Mouse (Mus musculus): ENCODE measurements around the gene Prnp. TPM values are rescaled to one million over a fixed set of nuclear protein-coding genes. Genes with fewer than 3 reads are reported as not detected.

The Prnp gene
- polyA plus RNA-seq, 1 experiment from 2014 or later, result 205 TPM

DNA sequence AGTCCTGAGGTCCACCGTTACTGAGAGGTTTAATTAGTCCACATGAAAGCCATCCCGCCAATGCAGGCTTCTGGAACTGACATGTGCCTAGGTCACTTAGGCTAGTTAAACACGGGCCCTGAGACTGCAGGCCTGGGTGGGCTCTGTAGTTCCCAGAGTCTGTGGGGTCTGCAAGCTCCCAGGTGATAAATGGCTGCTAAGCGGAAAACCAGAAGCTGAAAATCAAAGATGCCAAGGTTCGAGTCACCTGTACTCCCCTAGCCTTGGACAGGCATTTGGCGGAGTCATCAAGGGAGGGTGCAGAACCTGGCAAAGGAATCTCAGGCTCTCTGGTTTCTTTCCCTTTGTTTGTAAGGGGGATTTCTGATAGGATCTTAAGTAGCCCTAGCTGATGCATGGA is 31.8 kb downstream of the Prnp start:
- H3K36me3 ChIP-seq (ENCODE audit: control insufficient read depth, insufficient read depth), result peaks cover 12% of the 10 kb centered on the region
- no peaks in the 10 kb centered on the region for H3K27me3 ChIP-seq (replicated peaks; ENCODE audit: control insufficient read depth, insufficient read depth, low read length)
- no peaks in the 10 kb centered on the region for H3K9me3 ChIP-seq (ENCODE audit: control insufficient read depth, low read length)
- 72% methylated on average over 6 of the region's 6 CpGs for WGBS
- no peak overlapping the region for H3K4me3 ChIP-seq (replicated peaks; ENCODE audit: low read length)
- no peaks in the 10 kb centered on the region for H3K4me1 ChIP-seq (replicated peaks; ENCODE audit: control insufficient read depth, insufficient read depth, low read length)
- no peak for ATAC-seq
- no peak overlapping the region for H3K9ac ChIP-seq (replicated peaks; ENCODE audit: low read depth, low read length)
- no peak overlapping the region for H3K27ac ChIP-seq (ENCODE audit: low read length)
- no peak overlapping the region for H3K4me2 ChIP-seq (ENCODE audit: low read length)

DNA sequence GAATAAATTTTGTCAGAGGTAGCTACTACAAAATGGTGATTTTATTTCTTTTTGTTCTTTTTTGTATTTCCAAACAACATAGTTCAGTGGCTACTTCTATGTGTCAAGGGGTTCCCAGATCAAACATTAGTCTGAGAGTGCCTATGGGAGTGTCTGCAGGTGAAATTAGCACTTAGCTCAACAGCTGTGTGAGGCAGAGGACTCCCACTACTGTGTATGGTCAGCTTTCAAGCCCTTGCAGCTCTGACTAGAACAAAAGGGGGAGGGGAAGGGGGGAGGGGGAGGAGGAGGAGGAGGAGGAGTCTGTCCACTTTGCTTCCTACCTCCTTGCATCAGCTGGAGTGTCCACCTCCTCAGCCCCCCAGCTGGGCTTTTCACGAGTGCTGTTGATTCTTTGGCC is 34.6 kb downstream of the Prnp start:
- ATAC-seq, result no peak
- no peaks in the 10 kb centered on the region for H3K36me3 ChIP-seq (ENCODE audit: control insufficient read depth, insufficient read depth)
- no peak overlapping the region for H3K4me3 ChIP-seq (replicated peaks; ENCODE audit: low read length)
- no peaks in the 10 kb centered on the region for H3K27me3 ChIP-seq (replicated peaks; ENCODE audit: control insufficient read depth, insufficient read depth, low read length)
- H3K4me2 ChIP-seq (ENCODE audit: low read length), result no peak overlapping the region
- no peaks in the 10 kb centered on the region for H3K9me3 ChIP-seq (ENCODE audit: control insufficient read depth, low read length)
- no peak overlapping the region for H3K9ac ChIP-seq (replicated peaks; ENCODE audit: low read depth, low read length)
- H3K27ac ChIP-seq (ENCODE audit: low read length), result no peak overlapping the region
- H3K4me1 ChIP-seq (replicated peaks; ENCODE audit: control insufficient read depth, insufficient read depth, low read length), result no peaks in the 10 kb centered on the region
- 6% methylated on average over 1 of the region's 1 CpGs for WGBS

DNA sequence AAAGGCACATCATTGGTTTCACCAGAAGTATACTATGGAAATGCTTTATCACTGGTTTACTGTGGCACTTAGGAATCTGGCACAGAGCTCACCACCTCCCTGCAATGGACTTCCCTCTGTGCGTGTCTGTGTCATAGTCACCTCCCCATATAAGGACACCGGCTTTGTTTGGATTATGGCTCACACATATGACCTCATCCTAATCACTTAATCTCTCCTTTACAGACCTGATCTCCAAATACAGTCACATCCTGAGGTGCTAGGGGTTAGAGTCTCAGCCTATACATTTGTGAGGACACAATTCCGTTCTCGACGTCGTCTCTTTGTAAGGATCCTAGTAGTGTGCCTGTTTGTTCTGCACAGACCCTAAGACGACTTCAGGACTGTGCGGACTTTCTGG is 35.5 kb downstream of the Prnp start:
- Histone ChIP-seq H3K9ac (replicated peaks; ENCODE audit: low read depth, low read length) (no peak overlapping the region), H3K27me3 (replicated peaks; ENCODE audit: control insufficient read depth, insufficient read depth, low read length) (no peaks in the 10 kb centered on the region), H3K4me1 (replicated peaks; ENCODE audit: control insufficient read depth, insufficient read depth, low read length) (no peaks in the 10 kb centered on the region), H3K27ac (ENCODE audit: low read length) (no peak overlapping the region), H3K9me3 (ENCODE audit: control insufficient read depth, low read length) (no peaks in the 10 kb centered on the region), H3K4me3 (replicated peaks; ENCODE audit: low read length) (no peak overlapping the region), H3K4me2 (ENCODE audit: low read length) (no peak overlapping the region), H3K36me3 (ENCODE audit: control insufficient read depth, insufficient read depth) (no peaks in the 10 kb centered on the region)
- ATAC-seq, result no peak
- WGBS, result 83% methylated on average over 8 of the region's 8 CpGs

DNA sequence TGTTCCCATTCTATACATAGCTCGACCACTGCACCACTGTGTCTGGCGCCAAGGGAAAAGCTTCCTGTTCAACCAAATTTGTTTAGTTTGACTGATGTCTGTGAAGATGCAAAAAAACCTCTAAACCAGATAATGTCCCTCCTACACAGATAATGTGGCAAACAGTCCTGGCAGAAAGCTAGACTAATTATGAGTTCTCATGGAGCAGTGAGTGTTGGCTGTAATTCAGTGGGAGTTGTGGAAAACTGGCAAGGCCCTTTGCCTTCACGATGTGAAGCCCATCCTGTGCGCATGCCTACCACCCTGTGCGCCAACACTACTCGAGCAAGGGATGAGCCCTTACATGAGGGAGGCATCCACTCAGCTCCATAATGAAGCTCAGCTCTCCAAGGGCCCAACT is 36.0 kb downstream of the Prnp start:
- Histone ChIP-seq H3K36me3 (ENCODE audit: control insufficient read depth, insufficient read depth) (no peaks in the 10 kb centered on the region), H3K4me2 (ENCODE audit: low read length) (no peak overlapping the region), H3K9me3 (ENCODE audit: control insufficient read depth, low read length) (no peaks in the 10 kb centered on the region), H3K27ac (ENCODE audit: low read length) (no peak overlapping the region), H3K4me3 (replicated peaks; ENCODE audit: low read length) (no peak overlapping the region), H3K27me3 (replicated peaks; ENCODE audit: control insufficient read depth, insufficient read depth, low read length) (no peaks in the 10 kb centered on the region), H3K4me1 (replicated peaks; ENCODE audit: control insufficient read depth, insufficient read depth, low read length) (no peaks in the 10 kb centered on the region), H3K9ac (replicated peaks; ENCODE audit: low read depth, low read length) (no peak overlapping the region)
- WGBS, result 69% methylated on average over 6 of the region's 6 CpGs
- no peak for ATAC-seq

DNA sequence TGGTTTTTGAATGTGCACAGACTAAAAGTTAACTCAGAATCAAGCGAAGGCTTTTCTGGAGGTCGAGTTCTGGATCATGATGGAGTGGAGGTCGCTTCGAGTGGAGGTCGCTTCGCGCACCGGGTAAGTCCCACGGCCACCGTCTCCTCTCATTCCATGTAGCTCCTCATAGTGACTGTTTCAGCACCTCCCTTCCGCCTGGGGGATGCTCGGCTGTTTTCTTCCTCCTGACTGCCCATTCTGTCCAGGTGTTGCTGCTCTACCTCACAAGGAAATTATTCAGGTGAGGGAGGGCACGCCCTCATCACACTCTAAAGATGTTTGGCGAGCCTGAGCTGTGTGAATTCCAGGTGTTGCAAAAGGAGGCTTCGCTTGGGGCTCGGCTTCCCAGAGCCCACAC is 36.6 kb downstream of the Prnp start:
- no peaks in the 10 kb centered on the region for H3K4me1 ChIP-seq (replicated peaks; ENCODE audit: control insufficient read depth, insufficient read depth, low read length)
- no peaks in the 10 kb centered on the region for H3K27me3 ChIP-seq (replicated peaks; ENCODE audit: control insufficient read depth, insufficient read depth, low read length)
- no peak overlapping the region for H3K9ac ChIP-seq (replicated peaks; ENCODE audit: low read depth, low read length)
- H3K4me2 ChIP-seq (ENCODE audit: low read length), result no peak overlapping the region
- ATAC-seq, result no peak
- no peaks in the 10 kb centered on the region for H3K9me3 ChIP-seq (ENCODE audit: control insufficient read depth, low read length)
- no peak overlapping the region for H3K27ac ChIP-seq (ENCODE audit: low read length)
- H3K4me3 ChIP-seq (replicated peaks; ENCODE audit: low read length), result no peak overlapping the region
- 93% methylated on average over 16 of the region's 16 CpGs for WGBS
- no peaks in the 10 kb centered on the region for H3K36me3 ChIP-seq (ENCODE audit: control insufficient read depth, insufficient read depth)

DNA sequence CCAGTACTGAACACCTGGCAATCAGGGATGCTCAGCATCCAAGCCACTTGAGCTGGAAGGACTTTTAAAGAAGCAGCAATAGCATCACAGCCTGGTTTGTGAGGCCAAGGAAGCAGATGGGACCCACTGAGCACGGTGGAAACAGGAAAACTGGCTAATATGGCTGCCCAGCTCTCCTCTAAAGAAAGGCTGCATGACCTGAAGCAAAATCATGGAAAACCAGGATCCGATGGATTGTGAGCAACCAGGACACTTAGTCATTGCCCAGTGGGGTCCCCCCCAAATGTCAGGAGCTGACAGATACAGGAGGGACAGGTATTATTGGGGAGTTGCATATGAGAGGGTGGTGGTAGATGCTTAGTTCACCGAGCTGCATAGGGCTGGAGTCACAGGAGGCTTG is 38.4 kb downstream of the Prnp start:
- 76% methylated on average over 3 of the region's 3 CpGs for WGBS
- Histone ChIP-seq H3K4me3 (replicated peaks; ENCODE audit: low read length) (no peak overlapping the region), H3K9me3 (ENCODE audit: control insufficient read depth, low read length) (no peaks in the 10 kb centered on the region), H3K27ac (ENCODE audit: low read length) (no peak overlapping the region), H3K27me3 (replicated peaks; ENCODE audit: control insufficient read depth, insufficient read depth, low read length) (0 out of 2 replicates have a peak, but pooled peaks cover 4% of the 10 kb centered on the region), H3K36me3 (ENCODE audit: control insufficient read depth, insufficient read depth) (no peaks in the 10 kb centered on the region), H3K4me1 (replicated peaks; ENCODE audit: control insufficient read depth, insufficient read depth, low read length) (0 out of 2 replicates have a peak, but pooled peaks cover 2% of the 10 kb centered on the region), H3K4me2 (ENCODE audit: low read length) (no peak overlapping the region), H3K9ac (replicated peaks; ENCODE audit: low read depth, low read length) (no peak overlapping the region)
- ATAC-seq, result no peak

DNA sequence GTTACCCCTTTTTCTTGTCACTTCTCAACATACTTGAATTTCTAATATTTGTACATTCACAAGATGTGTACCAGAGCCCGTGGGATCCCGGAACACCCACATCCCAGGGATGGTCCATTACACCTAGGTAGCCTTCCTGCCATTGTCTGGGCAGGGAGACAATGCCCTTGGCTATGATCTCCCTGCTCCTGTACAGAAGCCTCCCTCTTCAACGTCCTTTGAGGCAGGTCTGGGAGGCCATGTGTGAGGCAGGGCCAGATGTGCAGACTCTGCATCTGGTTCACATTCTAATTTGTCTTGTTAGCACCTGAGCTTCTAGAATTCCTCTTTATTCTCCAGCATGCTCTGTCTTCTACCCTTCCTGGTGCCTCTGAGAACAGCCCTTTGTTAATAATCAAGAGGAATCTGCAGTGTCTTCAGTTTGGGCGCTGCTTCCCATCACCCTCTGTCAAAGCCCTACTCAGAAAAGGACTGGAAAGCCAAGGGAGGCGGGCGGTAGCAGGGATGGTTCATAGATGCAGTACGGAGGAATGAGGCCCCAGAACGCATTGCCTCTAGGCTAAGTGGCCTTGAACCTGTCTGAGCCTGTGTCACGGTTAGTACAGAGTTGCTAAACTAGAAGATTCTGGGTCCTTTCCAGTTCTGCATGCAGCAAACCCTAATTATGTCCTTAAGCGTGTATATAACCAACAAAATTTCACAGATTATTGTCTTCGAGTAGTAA is 39.4 kb downstream of the Prnp start:
- no peak overlapping the region for H3K9ac ChIP-seq (replicated peaks; ENCODE audit: low read depth, low read length)
- no peaks in the 10 kb centered on the region for H3K36me3 ChIP-seq (ENCODE audit: control insufficient read depth, insufficient read depth)
- no peak overlapping the region for H3K27ac ChIP-seq (ENCODE audit: low read length)
- H3K4me3 ChIP-seq (replicated peaks; ENCODE audit: low read length), result no peak overlapping the region
- 72% methylated on average over 11 of the region's 11 CpGs for WGBS
- 0 out of 2 replicates have a peak, but pooled peaks cover 8% of the 10 kb centered on the region for H3K27me3 ChIP-seq (replicated peaks; ENCODE audit: control insufficient read depth, insufficient read depth, low read length)
- ATAC-seq, result no peak
- no peak overlapping the region for H3K4me2 ChIP-seq (ENCODE audit: low read length)
- no peaks in the 10 kb centered on the region for H3K9me3 ChIP-seq (ENCODE audit: control insufficient read depth, low read length)
- H3K4me1 ChIP-seq (replicated peaks; ENCODE audit: control insufficient read depth, insufficient read depth, low read length), result 0 out of 2 replicates have a peak, but pooled peaks cover 3% of the 10 kb centered on the region

DNA sequence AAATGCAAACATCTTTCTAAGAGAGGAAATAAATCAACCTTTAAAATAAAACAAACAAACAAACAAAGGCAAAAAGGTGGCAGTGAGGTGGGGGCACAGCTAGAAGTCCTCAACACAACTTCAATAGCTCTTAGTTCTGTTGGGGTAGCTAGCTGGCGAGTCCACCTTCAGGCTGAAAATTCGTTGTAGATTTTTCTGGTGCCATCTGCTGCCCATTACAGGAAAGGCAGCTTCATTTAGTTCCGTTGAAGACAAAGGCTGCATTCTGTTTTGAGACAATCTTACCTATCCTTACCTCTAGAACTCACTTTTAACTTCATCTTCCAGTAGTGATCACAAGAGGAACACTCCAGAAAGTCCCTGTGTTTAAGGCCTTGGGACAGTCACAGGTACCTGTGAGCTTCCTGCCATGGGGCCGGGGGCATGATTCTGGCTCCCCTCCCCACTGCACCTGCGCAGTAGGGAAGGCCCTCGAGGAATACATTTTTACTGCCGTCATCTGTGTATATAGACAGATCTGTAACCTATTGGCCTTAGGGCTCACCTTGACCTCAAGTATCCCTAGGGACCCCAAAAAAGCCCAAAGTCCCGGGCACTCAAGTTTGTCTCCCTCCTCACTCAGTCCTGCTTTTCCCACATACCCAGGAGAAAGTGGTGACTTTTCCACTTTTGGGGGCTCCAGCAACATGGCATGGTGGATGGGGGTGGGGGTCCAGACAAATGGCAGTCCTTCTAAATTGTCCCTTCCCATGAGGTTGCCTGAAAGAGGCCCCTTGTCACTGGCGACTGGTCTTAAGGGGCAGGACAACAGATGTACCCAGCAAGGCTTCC is 40.3 kb downstream of the Prnp start:
- ATAC-seq, result peak; percentile 36; the same call in 1 of the 2 replicates
- no peak overlapping the region for H3K4me3 ChIP-seq (replicated peaks; ENCODE audit: low read length)
- H3K9me3 ChIP-seq (ENCODE audit: control insufficient read depth, low read length), result no peaks in the 10 kb centered on the region
- WGBS, result 50% methylated on average over 9 of the region's 9 CpGs
- H3K4me2 ChIP-seq (ENCODE audit: low read length), result no peak overlapping the region
- H3K36me3 ChIP-seq (ENCODE audit: control insufficient read depth, insufficient read depth), result no peaks in the 10 kb centered on the region
- H3K27me3 ChIP-seq (replicated peaks; ENCODE audit: control insufficient read depth, insufficient read depth, low read length), result 0 out of 2 replicates have a peak, but pooled peaks cover 8% of the 10 kb centered on the region
- H3K27ac ChIP-seq (ENCODE audit: low read length), result no peak overlapping the region
- peaks cover 7% of the 10 kb centered on the region; the same call in 1 of the 2 replicates for H3K4me1 ChIP-seq (replicated peaks; ENCODE audit: control insufficient read depth, insufficient read depth, low read length)
- H3K9ac ChIP-seq (replicated peaks; ENCODE audit: low read depth, low read length), result no peak overlapping the region

DNA sequence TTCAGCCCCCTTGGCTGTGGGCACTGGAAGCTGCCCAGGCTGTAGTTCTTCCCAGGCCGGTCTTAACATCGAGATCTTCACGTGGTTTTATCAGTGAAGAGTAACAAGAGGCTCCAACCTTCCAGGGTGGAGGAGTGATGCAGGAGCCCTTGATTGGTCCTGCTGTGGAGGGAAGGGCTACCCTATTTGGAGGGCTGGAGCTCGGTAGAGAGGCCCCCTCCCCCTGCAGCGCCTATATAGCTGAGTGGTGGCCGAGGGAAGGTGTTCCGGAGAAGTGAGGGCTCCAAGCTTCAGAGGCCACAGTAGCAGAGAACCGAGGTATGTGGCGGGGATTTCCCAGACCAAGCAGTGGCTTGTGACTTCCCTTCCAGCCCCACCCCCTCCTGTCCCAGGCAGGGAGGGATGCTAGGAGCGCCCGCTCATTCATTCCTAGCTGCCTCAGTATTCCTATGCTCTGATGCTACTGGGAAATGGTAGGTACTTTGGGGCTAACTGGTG is 40.9 kb downstream of the Prnp start, which contains the start of gene Prnd:
Gene Prnd (plus strand): TSS at position 264 of the 498 bp plus-strand sequence.
- no peak within 1 kb of the TSS for H3K4me2 ChIP-seq (ENCODE audit: low read length)
- no peak within 1 kb of the TSS for H3K9ac ChIP-seq (replicated peaks; ENCODE audit: low read depth, low read length)
- no peaks in the 10 kb centered on the region for H3K36me3 ChIP-seq (ENCODE audit: control insufficient read depth, insufficient read depth)
- 0 out of 2 replicates have a peak, but pooled peaks cover 8% of the 10 kb centered on the region for H3K27me3 ChIP-seq (replicated peaks; ENCODE audit: control insufficient read depth, insufficient read depth, low read length)
- WGBS, result 23% methylated on average over 11 of the region's 11 CpGs
- H3K4me1 ChIP-seq (replicated peaks; ENCODE audit: control insufficient read depth, insufficient read depth, low read length), result peaks cover 12% of the 10 kb centered on the region; the same call in 1 of the 2 replicates
- H3K9me3 ChIP-seq (ENCODE audit: control insufficient read depth, low read length), result no peaks in the 10 kb centered on the region
- 0 out of 2 replicates have a peak, but pooled peaks have one; percentile 19 for ATAC-seq
- no peak within 1 kb of the TSS for H3K4me3 ChIP-seq (replicated peaks; ENCODE audit: low read length)
- H3K27ac ChIP-seq (ENCODE audit: low read length), result no peak within 1 kb of the TSS
